Mouse (Mus musculus) limb, embryonic 14.5 days (tissue): Measurements from ENCODE around the gene Aaed1. TPM values are rescaled to one million over a fixed set of nuclear protein-coding genes. Genes with fewer than 3 reads are reported as not detected.

Experiments
- ATAC-seq: fragments of 200-750 bp; cut with Nextera tagmentation; 2 replicates; pipeline ENCODE4 v1.8.0; 2017; ENCODE audit warnings: low read depth, moderate number of reproducible peaks, moderate TSS enrichment; ENCODE audit not compliant: low FRiP score
- DNase-seq: peaks from one replicate; pipeline ENCODE4 v3.0.0-alpha.2; 2015; ENCODE audit warnings: low spot score
- H3K27ac ChIP-seq: fragments of 300-500 bp; sonication (generic); replicated peaks from 2 replicates; pipeline ENCODE4 v1.5.1; 2014; ENCODE audit warnings: low read depth, mild to moderate bottlenecking, low read length, moderate library complexity, mixed read lengths
- H3K27me3 ChIP-seq: fragments of 300-500 bp; sonication (generic); 2 replicates; pipeline ENCODE4 v1.6.1; 2014; ENCODE audit warnings: low read length, mixed read lengths; ENCODE audit not compliant: control insufficient read depth, insufficient read depth
- H3K36me3 ChIP-seq: fragments of 300-500 bp; sonication (generic); 2 replicates; pipeline ENCODE4 v1.6.1; 2014; ENCODE audit warnings: mild to moderate bottlenecking, low read length, moderate library complexity, mixed read lengths; ENCODE audit not compliant: control insufficient read depth, insufficient read depth
- H3K4me1 ChIP-seq: fragments of 300-500 bp; sonication (generic); 2 replicates; pipeline ENCODE4 v1.6.1; 2014; ENCODE audit warnings: antibody characterized with exemption, low read length, mixed read lengths; ENCODE audit not compliant: control insufficient read depth, insufficient read depth
- H3K4me2 ChIP-seq: fragments of 300-500 bp; sonication (generic); replicated peaks from 2 replicates; pipeline ENCODE4 v1.6.1; 2014; ENCODE audit warnings: low read depth, mild to moderate bottlenecking, low read length, moderate library complexity; ENCODE audit not compliant: severe bottlenecking
- H3K4me3 ChIP-seq: fragments of 300-500 bp; sonication (generic); replicated peaks from 2 replicates; pipeline ENCODE4 v1.5.1; 2014; ENCODE audit warnings: low read length
- H3K9ac ChIP-seq: fragments of 300-500 bp; sonication (generic); 2 replicates; pipeline ENCODE4 v1.6.1; 2014; ENCODE audit warnings: mild to moderate bottlenecking, low read depth, low read length, moderate library complexity; ENCODE audit not compliant: severe bottlenecking
- H3K9me3 ChIP-seq: fragments of 300-500 bp; sonication (generic); 2 replicates; pipeline ENCODE4 v1.6.1; 2016; ENCODE audit warnings: low read length; ENCODE audit not compliant: control insufficient read depth
- POLR2A ChIP-seq: fragments of 200-500 bp; IDR thresholded peaks from 2 replicates; pipeline ENCODE4 v1.8.0; 2012; ENCODE audit warnings: inconsistent platforms, mild to moderate bottlenecking, moderate library complexity, borderline replicate concordance; ENCODE audit not compliant: insufficient read depth, insufficient read length; ENCODE audit errors: extremely low read depth
- WGBS: fragments of 180-500 bp; shearing (Covaris S2); extraction: QIAGEN DNeasy Blood & Tissue Kit; methylation state at CpG from one replicate; pipeline ENCODE4 v1.1.7; 2014; 5-methylcytosine and 5-hydroxymethylcytosine counted together
- polyA plus RNA-seq, 2 experiments: library from polyadenylated mRNA; depleted of rRNA in 1 of 2; stranded (reverse) in 1 of 2; unstranded in 1 of 2; fragments of >200 nt; fragmentation: Nextera tagmentation in 1 of 2; extraction: Ambion mirVana in 1 of 2; gene quantifications; 2 replicates each; pipeline versions ENCODE4 v1.2.1 to v1.2.3; 2012 to 2014

The Aaed1 gene
- polyA plus RNA-seq, 2 experiments, result 19.8 to 31.9 TPM

DNA sequence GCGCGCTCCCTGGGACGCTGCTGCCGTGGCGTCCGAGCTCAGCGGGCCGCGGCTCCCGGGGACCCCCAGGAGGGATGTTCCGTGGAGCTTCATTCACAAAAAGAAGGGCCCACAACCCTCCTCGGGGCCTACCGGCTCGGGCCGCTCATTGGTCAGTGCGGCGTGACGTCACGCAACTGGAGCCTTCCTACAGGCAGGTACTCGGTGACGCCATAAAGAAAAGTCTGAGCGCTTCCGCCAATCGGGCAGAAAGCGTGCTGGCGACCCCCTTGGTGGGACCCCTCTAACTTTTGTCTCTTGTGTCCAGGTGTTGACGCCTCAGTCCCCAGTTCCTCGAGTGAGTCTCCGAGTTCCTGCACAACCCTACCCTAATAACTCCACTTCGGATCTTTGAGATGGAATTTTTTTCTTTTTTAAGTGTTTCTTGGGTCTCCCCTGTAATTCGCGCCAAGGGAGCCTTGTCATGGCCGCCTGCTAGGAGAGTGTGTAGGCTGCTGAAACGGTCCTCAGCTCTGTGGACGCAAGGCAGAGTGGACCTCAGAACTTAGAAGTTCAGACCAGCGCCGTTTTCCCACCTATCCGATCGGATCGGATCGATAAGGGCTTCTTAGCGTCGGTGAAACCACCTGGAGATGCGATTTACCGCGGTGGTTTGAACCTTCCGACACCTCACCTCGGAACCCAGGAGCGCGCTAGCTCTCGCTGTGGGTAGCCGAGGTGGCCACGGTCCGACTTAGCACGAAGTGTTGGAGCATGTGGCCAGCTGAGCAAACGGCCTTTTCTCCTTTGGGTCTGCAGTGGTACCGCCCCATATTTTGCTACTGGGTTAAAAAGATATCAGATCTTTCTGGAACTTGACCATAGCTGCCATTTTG, 37.4 kb downstream of the Aaed1 start, which contains the start of gene Cdc14b:
Cdc14b (minus strand) TSS at position 412 of the 875 bp plus-strand sequence.
- H3K9ac ChIP-seq, result peak within 1 kb of the TSS; percentile 71

DNA sequence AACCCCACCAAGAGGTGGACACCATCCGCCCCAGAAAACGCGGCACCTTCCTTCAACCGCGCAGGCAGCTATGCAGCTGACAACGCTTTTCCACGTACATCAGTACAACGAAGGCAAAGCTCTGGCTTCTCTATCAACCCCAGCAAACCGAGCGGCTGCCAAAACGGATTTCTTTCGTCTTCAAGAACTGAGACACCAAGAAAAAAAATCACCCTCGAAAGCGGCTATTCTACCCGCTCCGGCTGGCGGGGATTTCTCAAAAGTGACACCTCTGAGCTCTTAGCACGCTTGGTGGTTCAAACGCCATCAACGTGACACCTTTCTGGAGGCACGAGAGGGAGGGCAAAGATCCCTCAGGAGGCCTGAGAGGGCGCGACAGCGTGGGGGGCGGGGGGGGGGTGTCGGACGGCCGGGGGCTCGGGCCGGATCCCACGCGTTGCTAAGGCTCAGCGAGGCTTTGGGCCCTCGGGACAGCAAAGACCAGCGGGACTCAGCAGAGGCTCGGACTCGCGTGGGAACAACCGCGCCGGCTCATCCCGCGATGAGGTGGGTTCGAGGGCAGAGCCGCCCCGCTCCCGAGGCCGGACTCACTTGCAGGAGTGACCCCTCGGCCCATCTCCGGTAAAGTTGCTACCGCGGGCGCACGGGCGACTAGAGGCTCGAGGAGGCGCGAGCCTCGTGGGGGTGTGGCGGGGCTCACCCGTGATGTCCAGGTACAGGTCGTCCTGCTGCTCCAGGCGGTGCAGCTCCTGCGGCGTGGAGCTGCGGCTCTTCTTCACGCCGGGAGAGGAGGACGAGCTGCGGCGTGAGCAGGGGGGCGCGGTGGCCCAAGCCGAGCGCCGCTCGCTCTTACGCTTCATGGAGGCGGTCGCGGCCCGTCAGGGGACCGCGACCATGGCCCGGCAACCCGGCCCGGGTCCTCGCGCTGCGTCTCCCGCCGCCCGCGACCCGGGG, 38.3 kb downstream of the Aaed1 start:
- Histone ChIP-seq H3K27me3 (no peaks in the 10 kb centered on the region), H3K36me3 (no peaks in the 10 kb centered on the region), H3K4me2 (peak overlapping the region; percentile 100), H3K27ac (no peak overlapping the region), H3K9me3 (no peaks in the 10 kb centered on the region), H3K9ac (peak overlapping the region; percentile 71), H3K4me1 (no peaks in the 10 kb centered on the region), H3K4me3 (peak overlapping the region; percentile 85)
- DNase-seq (peak; percentile 59), ATAC-seq (peak; percentile 63)
- WGBS, result under 1% methylated on average over 67 of the region's 95 CpGs
- no peak for TF ChIP-seq POLR2A

More for the DNA sequence above, 37.4 kb downstream of the Aaed1 start, which contains the start of gene Cdc14b:
- peak; percentile 96 for DNase-seq
- H3K9me3 ChIP-seq, result no peaks in the 10 kb centered on the region
- TF ChIP-seq POLR2A, result peak; percentile 68; the same call in 1 of the 2 replicates
- H3K27me3 ChIP-seq, result no peaks in the 10 kb centered on the region
- WGBS, result under 1% methylated on average over 57 of the region's 57 CpGs
- H3K4me3 ChIP-seq, result peak within 1 kb of the TSS; percentile 85
- no peaks in the 10 kb centered on the region for H3K36me3 ChIP-seq
- no peaks in the 10 kb centered on the region for H3K4me1 ChIP-seq
- peak within 1 kb of the TSS; percentile 100 for H3K4me2 ChIP-seq
- peak; percentile 96 for ATAC-seq
- no peak within 1 kb of the TSS for H3K27ac ChIP-seq

DNA sequence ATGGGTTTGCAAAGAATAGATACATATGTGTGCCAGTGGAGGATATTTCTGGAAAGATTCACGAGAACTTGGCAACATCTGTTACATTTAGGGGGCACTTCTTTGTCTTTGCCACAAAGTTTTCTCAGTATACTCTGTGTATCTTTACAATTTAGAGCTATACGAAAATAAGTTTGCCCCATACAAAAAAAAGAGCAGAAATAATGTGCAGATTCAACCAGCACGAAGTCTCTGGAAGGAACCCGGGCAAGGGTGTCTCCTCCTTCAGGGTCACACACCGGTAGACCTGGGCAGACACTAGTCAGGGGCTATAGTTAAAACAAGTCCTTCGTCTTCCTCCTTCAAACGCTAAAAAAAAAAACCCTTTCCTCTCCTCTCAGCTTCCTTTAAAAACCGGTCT, 39.2 kb downstream of the Aaed1 start:
- no peaks in the 10 kb centered on the region for H3K36me3 ChIP-seq
- 39% methylated on average over 8 of the region's 8 CpGs for WGBS
- no peak for ATAC-seq
- H3K4me3 ChIP-seq, result peak overlapping the region; percentile 85
- peak overlapping the region; percentile 100 for H3K4me2 ChIP-seq
- no peaks in the 10 kb centered on the region for H3K27me3 ChIP-seq
- no peak for DNase-seq
- no peaks in the 10 kb centered on the region for H3K9me3 ChIP-seq
- H3K27ac ChIP-seq, result no peak overlapping the region
- H3K4me1 ChIP-seq, result no peaks in the 10 kb centered on the region
- TF ChIP-seq POLR2A, result no peak
- peak overlapping the region; percentile 71; the same call in 1 of the 2 replicates for H3K9ac ChIP-seq

DNA sequence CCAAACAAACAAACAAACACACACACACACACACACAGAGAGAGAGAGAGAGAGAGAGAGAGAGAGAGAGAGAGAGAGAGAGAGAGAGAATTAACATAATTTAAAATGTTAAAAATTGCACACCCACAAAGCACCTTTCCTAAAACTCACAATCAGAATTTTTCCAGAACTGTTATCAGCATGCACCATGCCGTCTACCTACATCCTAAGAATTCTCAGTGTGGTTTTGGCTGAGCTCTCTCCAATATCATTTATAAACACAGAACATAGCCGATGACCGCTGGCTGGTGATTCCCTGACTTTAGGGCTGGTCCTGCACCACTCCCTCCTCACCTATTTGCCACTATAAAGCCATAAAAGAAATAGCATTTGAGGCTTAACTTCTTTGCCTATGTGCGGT, 44.1 kb downstream of the Aaed1 start:
- H3K9ac ChIP-seq, result no peak overlapping the region
- ATAC-seq (no peak), DNase-seq (no peak)
- no peaks in the 10 kb centered on the region for H3K36me3 ChIP-seq
- no peak overlapping the region for H3K4me2 ChIP-seq
- no peak for TF ChIP-seq POLR2A
- H3K4me1 ChIP-seq, result no peaks in the 10 kb centered on the region
- no peaks in the 10 kb centered on the region for H3K27me3 ChIP-seq
- WGBS, result 52% methylated on average over 4 of the region's 4 CpGs
- no peaks in the 10 kb centered on the region for H3K9me3 ChIP-seq
- no peak overlapping the region for H3K4me3 ChIP-seq
- no peak overlapping the region for H3K27ac ChIP-seq

- TF ChIP-seq POLR2A, result no peak
- ATAC-seq (no peak), DNase-seq (no peak)
- no peaks in the 10 kb centered on the region for H3K27me3 ChIP-seq
- H3K4me3 ChIP-seq, result no peak overlapping the region
- H3K9ac ChIP-seq, result no peak overlapping the region
- 22% methylated on average over 9 of the region's 9 CpGs for WGBS
- H3K4me1 ChIP-seq, result no peaks in the 10 kb centered on the region
- H3K36me3 ChIP-seq, result no peaks in the 10 kb centered on the region
- no peak overlapping the region for H3K4me2 ChIP-seq
- no peak overlapping the region for H3K27ac ChIP-seq
- no peaks in the 10 kb centered on the region for H3K9me3 ChIP-seq
Measured at GRCm38 (mm10) chr13:64267151-64267550, 45.4 kb downstream of the Aaed1 start.
